Mouse (Mus musculus): ENCODE results near the gene Tmeff2. TPM values are rescaled to one million over a fixed set of nuclear protein-coding genes. Genes with fewer than 3 reads are reported as not detected.

Tmeff2 gene
- polyA plus RNA-seq, 1 experiment = 0.55 TPM

GRCm38 (mm10) chr1:50927077-50927611 is 26.7 kb downstream of the Tmeff2 start:
- peak; percentile 30 for DNase-seq
- Histone ChIP-seq H3K4me3 (ENCODE audit: control insufficient read depth, insufficient read depth, low read length) (peak overlapping the region; percentile 20), H3K4me1 (replicated peaks; ENCODE audit: control insufficient read depth, insufficient read depth, low read length) (peaks cover 6% of the 10 kb centered on the region; the same call in 1 of the 2 replicates), H3K27me3 (ENCODE audit: control insufficient read depth, insufficient read depth, low read length) (peaks cover 22% of the 10 kb centered on the region; the same call in 1 of the 2 replicates), H3K36me3 (ENCODE audit: control insufficient read depth, insufficient read depth, low read length) (no peaks in the 10 kb centered on the region), H3K27ac (ENCODE audit: control insufficient read depth, insufficient read depth, low read length) (no peak overlapping the region)
- TF ChIP-seq CTCF (IDR thresholded peaks at IDR 0.05; ENCODE audit: borderline replicate concordance, control insufficient read depth, extremely low read depth, insufficient read depth, low read length, poor library complexity) (no peak), POLR2A (IDR thresholded peaks at IDR 0.05; ENCODE audit: control insufficient read depth, extremely low read depth, insufficient read depth, low read length, poor library complexity) (no peak)
- 3% methylated on average over 37 of the region's 37 CpGs for WGBS

DNA sequence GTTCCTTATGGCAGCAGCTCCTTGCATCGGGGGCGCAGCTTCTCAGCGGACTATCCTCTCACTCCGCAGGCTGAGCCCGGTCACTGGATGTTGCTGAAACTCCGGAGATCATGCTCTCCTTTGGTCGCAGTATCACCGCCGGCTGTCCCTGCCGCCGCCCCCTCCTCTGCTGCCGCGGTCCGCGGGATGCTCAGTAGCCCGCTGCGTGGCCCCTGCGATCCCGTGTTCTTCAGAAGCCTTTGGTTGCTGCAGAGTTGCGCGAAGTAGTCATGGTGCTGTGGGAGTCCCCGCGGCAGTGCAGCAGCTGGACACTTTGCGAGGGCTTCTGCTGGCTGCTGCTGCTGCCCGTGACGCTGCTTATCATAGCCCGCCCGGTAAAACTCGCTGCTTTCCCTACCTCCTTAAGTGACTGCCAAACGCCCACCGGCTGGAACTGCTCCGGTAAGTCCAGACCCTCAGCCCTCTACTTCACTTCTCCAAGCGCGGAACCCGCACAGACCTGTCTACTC is 27.3 kb downstream of the Tmeff2 start:
- Histone ChIP-seq H3K27me3 (ENCODE audit: control insufficient read depth, insufficient read depth, low read length) (peaks cover 22% of the 10 kb centered on the region; the same call in 1 of the 2 replicates), H3K36me3 (ENCODE audit: control insufficient read depth, insufficient read depth, low read length) (no peaks in the 10 kb centered on the region), H3K4me3 (ENCODE audit: control insufficient read depth, insufficient read depth, low read length) (peak overlapping the region; percentile 20), H3K27ac (ENCODE audit: control insufficient read depth, insufficient read depth, low read length) (no peak overlapping the region), H3K4me1 (replicated peaks; ENCODE audit: control insufficient read depth, insufficient read depth, low read length) (peaks cover 6% of the 10 kb centered on the region; the same call in 1 of the 2 replicates)
- 2% methylated on average over 35 of the region's 35 CpGs for WGBS
- TF ChIP-seq POLR2A (IDR thresholded peaks at IDR 0.05; ENCODE audit: control insufficient read depth, extremely low read depth, insufficient read depth, low read length, poor library complexity) (no peak), CTCF (IDR thresholded peaks at IDR 0.05; ENCODE audit: borderline replicate concordance, control insufficient read depth, extremely low read depth, insufficient read depth, low read length, poor library complexity) (no peak)
- DNase-seq = no peak

DNA sequence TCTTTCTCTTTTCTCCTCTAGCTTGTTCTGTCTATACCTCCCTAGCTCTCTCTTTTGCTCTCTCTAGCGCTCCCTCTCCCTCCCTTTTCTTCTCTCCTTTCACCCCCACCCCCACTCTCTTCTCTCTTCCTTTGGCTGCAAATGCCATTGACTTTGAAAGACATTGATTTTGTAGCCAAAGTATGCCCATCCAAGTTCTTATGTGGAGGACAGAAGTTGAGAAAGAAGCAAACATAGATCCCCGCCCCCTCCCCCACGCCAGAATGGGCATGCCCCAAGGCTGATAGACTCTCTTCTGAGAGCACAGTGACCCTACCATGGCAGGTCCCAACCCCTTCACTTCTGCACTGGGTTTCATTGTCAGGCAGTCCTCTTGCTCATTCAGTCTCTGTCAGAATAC is 28.3 kb downstream of the Tmeff2 start:
- no peaks in the 10 kb centered on the region for H3K36me3 ChIP-seq (ENCODE audit: control insufficient read depth, insufficient read depth, low read length)
- 48% methylated on average over 3 of the region's 3 CpGs for WGBS
- H3K4me1 ChIP-seq (replicated peaks; ENCODE audit: control insufficient read depth, insufficient read depth, low read length) = peaks cover 6% of the 10 kb centered on the region; the same call in 1 of the 2 replicates
- H3K27me3 ChIP-seq (ENCODE audit: control insufficient read depth, insufficient read depth, low read length) = peaks cover 22% of the 10 kb centered on the region; the same call in 1 of the 2 replicates
- no peak for DNase-seq
- no peak for TF ChIP-seq POLR2A (IDR thresholded peaks at IDR 0.05; ENCODE audit: control insufficient read depth, extremely low read depth, insufficient read depth, low read length, poor library complexity)
- no peak for TF ChIP-seq CTCF (IDR thresholded peaks at IDR 0.05; ENCODE audit: borderline replicate concordance, control insufficient read depth, extremely low read depth, insufficient read depth, low read length, poor library complexity)
- H3K27ac ChIP-seq (ENCODE audit: control insufficient read depth, insufficient read depth, low read length) = no peak overlapping the region
- no peak overlapping the region for H3K4me3 ChIP-seq (ENCODE audit: control insufficient read depth, insufficient read depth, low read length)

DNA sequence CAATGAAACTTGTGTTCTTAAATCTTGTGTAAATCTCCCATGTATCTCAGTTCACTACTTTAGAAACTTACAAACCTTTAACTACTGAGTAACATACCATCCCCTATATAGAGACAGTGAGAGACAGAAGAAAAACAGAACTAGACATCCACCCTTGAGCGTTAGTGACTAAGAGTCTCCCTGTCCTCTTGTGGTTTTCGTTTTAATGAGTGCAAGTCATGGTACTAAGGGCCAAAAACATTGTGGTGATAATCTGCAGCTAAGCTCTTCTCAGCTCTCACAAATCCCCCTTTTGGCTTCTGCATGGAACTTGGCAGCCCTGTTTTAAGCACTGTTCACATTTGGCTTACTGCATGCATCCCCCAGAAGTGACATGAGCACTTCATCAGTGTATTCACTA is 34.6 kb downstream of the Tmeff2 start:
- no peak for DNase-seq
- Histone ChIP-seq H3K4me1 (replicated peaks; ENCODE audit: control insufficient read depth, insufficient read depth, low read length) (no peaks in the 10 kb centered on the region), H3K27ac (ENCODE audit: control insufficient read depth, insufficient read depth, low read length) (no peak overlapping the region), H3K27me3 (ENCODE audit: control insufficient read depth, insufficient read depth, low read length) (no peaks in the 10 kb centered on the region), H3K4me3 (ENCODE audit: control insufficient read depth, insufficient read depth, low read length) (no peak overlapping the region), H3K36me3 (ENCODE audit: control insufficient read depth, insufficient read depth, low read length) (no peaks in the 10 kb centered on the region)
- 13% methylated on average over 2 of the region's 2 CpGs for WGBS
- no peak for TF ChIP-seq CTCF (IDR thresholded peaks at IDR 0.05; ENCODE audit: borderline replicate concordance, control insufficient read depth, extremely low read depth, insufficient read depth, low read length, poor library complexity)
- no peak for TF ChIP-seq POLR2A (IDR thresholded peaks at IDR 0.05; ENCODE audit: control insufficient read depth, extremely low read depth, insufficient read depth, low read length, poor library complexity)

DNA sequence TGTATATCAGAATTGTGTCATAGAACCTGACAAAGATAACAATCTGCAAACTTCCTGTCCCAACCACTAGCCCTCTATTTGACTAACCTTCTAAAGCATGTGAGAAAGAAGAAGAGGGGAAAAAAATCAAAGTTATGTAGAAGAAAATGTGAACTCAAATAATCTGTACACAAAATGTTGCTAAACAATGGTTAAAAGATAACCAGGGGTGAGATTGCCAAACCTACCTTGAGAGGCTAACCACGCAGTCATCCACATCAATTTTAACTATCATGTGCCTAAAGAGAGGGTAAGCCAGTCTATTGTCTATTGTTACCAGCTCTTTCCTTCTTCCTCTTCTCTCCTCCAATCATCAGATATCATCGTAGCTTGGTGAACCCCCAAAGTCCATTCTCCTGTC is 35.0 kb downstream of the Tmeff2 start:
- DNase-seq = no peak
- 30% methylated on average over 2 of the region's 2 CpGs for WGBS
- Histone ChIP-seq H3K27me3 (ENCODE audit: control insufficient read depth, insufficient read depth, low read length) (no peaks in the 10 kb centered on the region), H3K4me1 (replicated peaks; ENCODE audit: control insufficient read depth, insufficient read depth, low read length) (no peaks in the 10 kb centered on the region), H3K27ac (ENCODE audit: control insufficient read depth, insufficient read depth, low read length) (no peak overlapping the region), H3K36me3 (ENCODE audit: control insufficient read depth, insufficient read depth, low read length) (no peaks in the 10 kb centered on the region), H3K4me3 (ENCODE audit: control insufficient read depth, insufficient read depth, low read length) (no peak overlapping the region)
- no peak for TF ChIP-seq CTCF (IDR thresholded peaks at IDR 0.05; ENCODE audit: borderline replicate concordance, control insufficient read depth, extremely low read depth, insufficient read depth, low read length, poor library complexity)
- TF ChIP-seq POLR2A (IDR thresholded peaks at IDR 0.05; ENCODE audit: control insufficient read depth, extremely low read depth, insufficient read depth, low read length, poor library complexity) = no peak

- DNase-seq = no peak
- Histone ChIP-seq H3K27ac (ENCODE audit: control insufficient read depth, insufficient read depth, low read length) (no peak overlapping the region), H3K4me3 (ENCODE audit: control insufficient read depth, insufficient read depth, low read length) (no peak overlapping the region), H3K4me1 (replicated peaks; ENCODE audit: control insufficient read depth, insufficient read depth, low read length) (no peaks in the 10 kb centered on the region), H3K36me3 (ENCODE audit: control insufficient read depth, insufficient read depth, low read length) (no peaks in the 10 kb centered on the region), H3K27me3 (ENCODE audit: control insufficient read depth, insufficient read depth, low read length) (no peaks in the 10 kb centered on the region)
- TF ChIP-seq POLR2A (IDR thresholded peaks at IDR 0.05; ENCODE audit: control insufficient read depth, extremely low read depth, insufficient read depth, low read length, poor library complexity) = no peak
- no peak for TF ChIP-seq CTCF (IDR thresholded peaks at IDR 0.05; ENCODE audit: borderline replicate concordance, control insufficient read depth, extremely low read depth, insufficient read depth, low read length, poor library complexity)
- WGBS = 86% methylated on average over 7 of the region's 7 CpGs
Measured at GRCm38 (mm10) chr1:50940131-50941039, 39.9 kb downstream of the Tmeff2 start.
